Mouse (Mus musculus): ENCODE measurements around the gene Zfp987.
"Not testable (repeated sequence)": the region's sequence is repeated elsewhere in the genome, so short reads cannot be mapped to it uniquely, and the experiment has no call there.

The Zfp987 gene

DNA sequence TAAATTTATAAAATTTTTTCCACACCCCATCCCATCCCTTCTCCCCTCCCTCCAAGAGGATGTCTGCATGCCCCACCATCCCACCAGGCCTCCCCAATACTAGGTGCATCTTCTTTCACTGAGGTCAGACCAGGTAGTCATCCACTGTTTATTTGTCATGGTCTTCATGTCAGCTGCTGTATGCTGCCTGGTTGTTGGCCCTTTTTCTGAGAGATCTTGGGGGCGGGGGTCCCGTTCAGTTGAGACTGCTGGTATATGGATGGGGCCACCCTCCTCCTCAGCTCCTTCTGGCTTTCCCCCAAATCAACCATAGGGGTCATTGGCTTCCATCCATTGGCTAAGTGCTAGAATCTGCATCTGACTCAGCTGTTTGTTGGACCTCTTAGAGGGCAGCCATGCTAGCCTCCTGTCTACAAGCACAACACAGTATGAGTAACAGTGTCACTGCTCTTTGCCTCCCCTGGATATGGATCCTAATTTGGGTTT, 71.7 kb downstream of the Zfp987 start:
- ATAC-seq (ENCODE audit: insufficient number of reproducible peaks, low FRiP score, low TSS enrichment) = not testable (repeated sequence)

GRCm38 (mm10) chr4:146173378-146174226, 76.5 kb downstream of the Zfp987 start:
- not testable (repeated sequence) for ATAC-seq (ENCODE audit: insufficient number of reproducible peaks, low FRiP score, low TSS enrichment)

All from cerebellum, adult (tissue).